Mouse (Mus musculus) fibroblast of lung, adult 2 months (primary cell): ENCODE results near the gene Gtf2ird2.

Experiments
- DNase-seq: peaks from one replicate; pipeline ENCODE4 v3.0.0-alpha.2; 2011; ENCODE audit warnings: low read depth

The Gtf2ird2 gene

GRCm38 (mm10) chr5:134183880-134184808 is at the start of gene Gtf2ird2:
Gene Gtf2ird2 (plus strand): TSS chr5:134184019.
- peak; percentile 97 for DNase-seq

GRCm38 (mm10) chr5:134136022-134136421 is 47.8 kb upstream of the Gtf2ird2 start:
- DNase-seq, result no peak

GRCm38 (mm10) chr5:134137933-134138332 is 45.9 kb upstream of the Gtf2ird2 start:
- no peak for DNase-seq

GRCm38 (mm10) chr5:134139429-134139828 is 44.4 kb upstream of the Gtf2ird2 start:
- DNase-seq, result no peak

GRCm38 (mm10) chr5:134141236-134141635 is 42.6 kb upstream of the Gtf2ird2 start:
- DNase-seq, result no peak

GRCm38 (mm10) chr5:134142381-134142780 is 41.4 kb upstream of the Gtf2ird2 start:
- DNase-seq, result no peak

- DNase-seq, result no peak
Measured at GRCm38 (mm10) chr5:134144986-134145385, 38.8 kb upstream of the Gtf2ird2 start.

GRCm38 (mm10) chr5:134147194-134147753 is 36.5 kb upstream of the Gtf2ird2 start:
- peak; percentile 54 for DNase-seq

- peak; percentile 33 for DNase-seq
Measured at GRCm38 (mm10) chr5:134148153-134148552, 35.7 kb upstream of the Gtf2ird2 start.

- DNase-seq, result no peak
Measured at GRCm38 (mm10) chr5:134151895-134152294, 31.9 kb upstream of the Gtf2ird2 start.

- peak; percentile 58 for DNase-seq
Measured at GRCm38 (mm10) chr5:134155916-134156466, 27.8 kb upstream of the Gtf2ird2 start.

GRCm38 (mm10) chr5:134164688-134165087 is 19.1 kb upstream of the Gtf2ird2 start:
- no peak for DNase-seq

GRCm38 (mm10) chr5:134166642-134167041 is 17.2 kb upstream of the Gtf2ird2 start:
- no peak for DNase-seq

GRCm38 (mm10) chr5:134168033-134168432 is 15.8 kb upstream of the Gtf2ird2 start:
- no peak for DNase-seq

GRCm38 (mm10) chr5:134169231-134169630 is 14.6 kb upstream of the Gtf2ird2 start:
- no peak for DNase-seq

GRCm38 (mm10) chr5:134170167-134170566 is 13.7 kb upstream of the Gtf2ird2 start:
- DNase-seq, result no peak

- DNase-seq, result no peak
Measured at GRCm38 (mm10) chr5:134173206-134173605, 10.6 kb upstream of the Gtf2ird2 start.

- DNase-seq, result no peak
Measured at GRCm38 (mm10) chr5:134175696-134176095, 8.1 kb upstream of the Gtf2ird2 start.

GRCm38 (mm10) chr5:134176169-134176881 is 7.5 kb upstream of the Gtf2ird2 start, which contains the start of gene Rcc1l:
Gene Rcc1l (minus strand): TSS chr5:134176774.
- DNase-seq, result peak; percentile 79

- no peak for DNase-seq
Measured at GRCm38 (mm10) chr5:134178536-134178935, 5.3 kb upstream of the Gtf2ird2 start.

- peak; percentile 75 for DNase-seq
Measured at GRCm38 (mm10) chr5:134179871-134180270, 3.9 kb upstream of the Gtf2ird2 start.

GRCm38 (mm10) chr5:134182172-134182571 is 1.6 kb upstream of the Gtf2ird2 start:
- DNase-seq, result no peak
